Mouse (Mus musculus): Measurements from ENCODE around the gene Chka. TPM values are rescaled to one million over a fixed set of nuclear protein-coding genes. Genes with fewer than 3 reads are reported as not detected.

The Chka gene
- polyA plus RNA-seq, 1 experiment from 2014 or later, result 24.9 TPM

GRCm38 (mm10) chr19:3905261-3905969 lies 53.8 kb downstream of the Chka start:
- no peak for ATAC-seq (replicated peaks; ENCODE audit: insufficient number of reproducible peaks, insufficient read depth, low FRiP score, low read depth)
- peaks cover 43% of the 10 kb centered on the region for H3K4me1 ChIP-seq (replicated peaks)
- peaks cover 47% of the 10 kb centered on the region for H3K36me3 ChIP-seq
- WGBS, result 30% methylated on average over 6 of the region's 6 CpGs
- H3K9ac ChIP-seq, result peak overlapping the region; percentile 70
- no peaks in the 10 kb centered on the region for H3K9me3 ChIP-seq (replicated peaks)
- H3K27ac ChIP-seq, result peak overlapping the region; percentile 71
- peak overlapping the region; percentile 74 for H3K4me3 ChIP-seq
- peak overlapping the region; percentile 92 for H3K4me2 ChIP-seq
- H3K27me3 ChIP-seq, result no peaks in the 10 kb centered on the region

- no peaks in the 10 kb centered on the region for H3K27me3 ChIP-seq
- H3K4me2 ChIP-seq, result peak overlapping the region; percentile 92
- peak overlapping the region; percentile 70 for H3K9ac ChIP-seq
- no peaks in the 10 kb centered on the region for H3K9me3 ChIP-seq (replicated peaks)
- H3K4me3 ChIP-seq, result peak overlapping the region; percentile 74
- H3K36me3 ChIP-seq, result peaks cover 54% of the 10 kb centered on the region
- ATAC-seq (replicated peaks; ENCODE audit: insufficient number of reproducible peaks, insufficient read depth, low FRiP score, low read depth), result no peak; the same call in 1 of the 2 replicates
- H3K27ac ChIP-seq, result peak overlapping the region; percentile 71
- H3K4me1 ChIP-seq (replicated peaks), result peaks cover 43% of the 10 kb centered on the region
- 23% methylated on average over 10 of the region's 10 CpGs for WGBS
Measured at GRCm38 (mm10) chr19:3906326-3906725, 54.8 kb downstream of the Chka start.

- ATAC-seq (replicated peaks; ENCODE audit: insufficient number of reproducible peaks, insufficient read depth, low FRiP score, low read depth), result peak; percentile 88
- Histone ChIP-seq H3K9me3 (replicated peaks) (no peaks in the 10 kb centered on the region), H3K27me3 (no peaks in the 10 kb centered on the region), H3K4me1 (replicated peaks) (peaks cover 50% of the 10 kb centered on the region), H3K4me2 (peak within 1 kb of the TSS; percentile 92), H3K9ac (peak within 1 kb of the TSS; percentile 70), H3K27ac (peak within 1 kb of the TSS; percentile 71), H3K4me3 (peak within 1 kb of the TSS; percentile 74), H3K36me3 (peaks cover 48% of the 10 kb centered on the region)
- WGBS, result 3% methylated on average over 36 of the region's 36 CpGs
Measured at GRCm38 (mm10) chr19:3906795-3907786, 55.5 kb downstream of the Chka start, which contains the start of gene Tcirg1. Gene Tcirg1 (minus strand): TSS chr19:3907133.

GRCm38 (mm10) chr19:3907876-3908660 lies 56.5 kb downstream of the Chka start:
- H3K4me1 ChIP-seq (replicated peaks), result peaks cover 52% of the 10 kb centered on the region
- H3K4me3 ChIP-seq, result 0 out of 2 replicates have a peak overlapping the region, but pooled peaks have one; percentile 74
- H3K9me3 ChIP-seq (replicated peaks), result no peaks in the 10 kb centered on the region
- peak overlapping the region; percentile 92; the same call in 1 of the 2 replicates for H3K4me2 ChIP-seq
- 0 out of 2 replicates have a peak overlapping the region, but pooled peaks have one; percentile 70 for H3K9ac ChIP-seq
- ATAC-seq (replicated peaks; ENCODE audit: insufficient number of reproducible peaks, insufficient read depth, low FRiP score, low read depth), result no peak
- peaks cover 39% of the 10 kb centered on the region for H3K36me3 ChIP-seq
- 78% methylated on average over 8 of the region's 8 CpGs for WGBS
- H3K27ac ChIP-seq, result no peak overlapping the region
- no peaks in the 10 kb centered on the region for H3K27me3 ChIP-seq

GRCm38 (mm10) chr19:3910206-3910605 lies 58.6 kb downstream of the Chka start:
- no peaks in the 10 kb centered on the region for H3K27me3 ChIP-seq
- H3K36me3 ChIP-seq, result peaks cover 29% of the 10 kb centered on the region
- H3K9me3 ChIP-seq (replicated peaks), result no peaks in the 10 kb centered on the region
- H3K4me3 ChIP-seq, result no peak overlapping the region
- H3K4me2 ChIP-seq, result no peak overlapping the region
- H3K27ac ChIP-seq, result no peak overlapping the region
- no peak for ATAC-seq (replicated peaks; ENCODE audit: insufficient number of reproducible peaks, insufficient read depth, low FRiP score, low read depth)
- WGBS, result 74% methylated on average over 5 of the region's 5 CpGs
- no peak overlapping the region for H3K9ac ChIP-seq
- peaks cover 45% of the 10 kb centered on the region for H3K4me1 ChIP-seq (replicated peaks)

- no peaks in the 10 kb centered on the region for H3K9me3 ChIP-seq (replicated peaks)
- peak within 1 kb of the TSS; percentile 76 for H3K4me3 ChIP-seq
- H3K27me3 ChIP-seq, result no peaks in the 10 kb centered on the region
- H3K9ac ChIP-seq, result peak within 1 kb of the TSS; percentile 69
- peak within 1 kb of the TSS; percentile 86 for H3K27ac ChIP-seq
- WGBS, result under 1% methylated on average over 43 of the region's 43 CpGs
- peaks cover 23% of the 10 kb centered on the region for H3K4me1 ChIP-seq (replicated peaks)
- H3K36me3 ChIP-seq, result peaks cover 29% of the 10 kb centered on the region
- peak; percentile 96 for ATAC-seq (replicated peaks; ENCODE audit: insufficient number of reproducible peaks, insufficient read depth, low FRiP score, low read depth)
- H3K4me2 ChIP-seq, result peak within 1 kb of the TSS; percentile 75
Measured at GRCm38 (mm10) chr19:3912337-3913204, 61.0 kb downstream of the Chka start, which contains the start of gene Ndufs8. Gene Ndufs8 (minus strand): TSS chr19:3912774.

GRCm38 (mm10) chr19:3913692-3914091 lies 62.1 kb downstream of the Chka start:
- H3K36me3 ChIP-seq, result peaks cover 24% of the 10 kb centered on the region
- no peaks in the 10 kb centered on the region for H3K27me3 ChIP-seq
- no peak for ATAC-seq (replicated peaks; ENCODE audit: insufficient number of reproducible peaks, insufficient read depth, low FRiP score, low read depth)
- no peaks in the 10 kb centered on the region for H3K9me3 ChIP-seq (replicated peaks)
- peak overlapping the region; percentile 75 for H3K4me2 ChIP-seq
- WGBS, result 84% methylated on average over 8 of the region's 8 CpGs
- peaks cover 19% of the 10 kb centered on the region for H3K4me1 ChIP-seq (replicated peaks)
- H3K4me3 ChIP-seq, result peak overlapping the region; percentile 76
- H3K9ac ChIP-seq, result peak overlapping the region; percentile 62; the same call in 1 of the 2 replicates
- no peak overlapping the region; the same call in 1 of the 2 replicates for H3K27ac ChIP-seq

GRCm38 (mm10) chr19:3914535-3914934 lies 63.0 kb downstream of the Chka start:
- H3K4me2 ChIP-seq, result no peak overlapping the region
- no peak overlapping the region for H3K9ac ChIP-seq
- no peak overlapping the region for H3K4me3 ChIP-seq
- 81% methylated on average over 5 of the region's 5 CpGs for WGBS
- peaks cover 19% of the 10 kb centered on the region for H3K4me1 ChIP-seq (replicated peaks)
- ATAC-seq (replicated peaks; ENCODE audit: insufficient number of reproducible peaks, insufficient read depth, low FRiP score, low read depth), result no peak
- peaks cover 15% of the 10 kb centered on the region for H3K36me3 ChIP-seq
- H3K27ac ChIP-seq, result no peak overlapping the region
- no peaks in the 10 kb centered on the region for H3K9me3 ChIP-seq (replicated peaks)
- H3K27me3 ChIP-seq, result no peaks in the 10 kb centered on the region

- Histone ChIP-seq H3K27ac (no peak overlapping the region), H3K27me3 (no peaks in the 10 kb centered on the region), H3K4me1 (replicated peaks) (peaks cover 15% of the 10 kb centered on the region), H3K36me3 (no peaks in the 10 kb centered on the region), H3K4me3 (no peak overlapping the region), H3K9me3 (replicated peaks) (no peaks in the 10 kb centered on the region), H3K9ac (no peak overlapping the region), H3K4me2 (no peak overlapping the region)
- 71% methylated on average over 11 of the region's 11 CpGs for WGBS
- no peak for ATAC-seq (replicated peaks; ENCODE audit: insufficient number of reproducible peaks, insufficient read depth, low FRiP score, low read depth)
Measured at GRCm38 (mm10) chr19:3916727-3917126, 65.2 kb downstream of the Chka start.

GRCm38 (mm10) chr19:3919928-3920327 lies 68.4 kb downstream of the Chka start:
- Histone ChIP-seq H3K4me3 (no peak overlapping the region), H3K27ac (no peak overlapping the region), H3K9me3 (replicated peaks) (no peaks in the 10 kb centered on the region), H3K4me2 (no peak overlapping the region), H3K4me1 (replicated peaks) (peaks cover 14% of the 10 kb centered on the region), H3K27me3 (no peaks in the 10 kb centered on the region), H3K9ac (no peak overlapping the region), H3K36me3 (no peaks in the 10 kb centered on the region)
- no peak for ATAC-seq (replicated peaks; ENCODE audit: insufficient number of reproducible peaks, insufficient read depth, low FRiP score, low read depth)

Measured in heart, embryonic 15.5 days (tissue).